Mouse (Mus musculus): Measurements from ENCODE around the gene Tmem255a. TPM values are rescaled to one million over a fixed set of nuclear protein-coding genes. Genes with fewer than 3 reads are reported as not detected.
"Not testable (repeated sequence)": the region's sequence is repeated elsewhere in the genome, so short reads cannot be mapped to it uniquely, and the experiment has no call there.

Gene Tmem255a
- total RNA-seq, 1 experiment from 2014 or later = 0.35 TPM

GRCm38 (mm10) chrX:38180656-38181607, 71.3 kb downstream of the Tmem255a start:
- 0 out of 2 replicates have a peak, but pooled peaks have one; percentile 9 for ATAC-seq (ENCODE audit: extremely low read depth, insufficient number of reproducible peaks, low FRiP score, poor library complexity, severe bottlenecking)

GRCm38 (mm10) chrX:38179891-38180310, 72.3 kb downstream of the Tmem255a start:
- ATAC-seq (ENCODE audit: extremely low read depth, insufficient number of reproducible peaks, low FRiP score, poor library complexity, severe bottlenecking) = not testable (repeated sequence)

- ATAC-seq (ENCODE audit: extremely low read depth, insufficient number of reproducible peaks, low FRiP score, poor library complexity, severe bottlenecking) = no peak
These were observed 85.6 kb downstream of the Tmem255a start for GRCm38 (mm10) chrX:38166592-38166991.

- ATAC-seq (ENCODE audit: extremely low read depth, insufficient number of reproducible peaks, low FRiP score, poor library complexity, severe bottlenecking) = no peak
These were observed 86.2 kb downstream of the Tmem255a start for GRCm38 (mm10) chrX:38166064-38166463.

GRCm38 (mm10) chrX:38165315-38165714, 86.9 kb downstream of the Tmem255a start:
- no peak for ATAC-seq (ENCODE audit: extremely low read depth, insufficient number of reproducible peaks, low FRiP score, poor library complexity, severe bottlenecking)

- ATAC-seq (ENCODE audit: extremely low read depth, insufficient number of reproducible peaks, low FRiP score, poor library complexity, severe bottlenecking) = no peak
These were observed 93.1 kb downstream of the Tmem255a start for GRCm38 (mm10) chrX:38159097-38159496.

Other genes with a start within 250 kb of the Tmem255a start
- gene Btg1-ps1, start 233.6 kb downstream of the Tmem255a start, total RNA-seq (2017) = not detected in 2 replicates
- gene Btg1-ps2, start 209.3 kb downstream of the Tmem255a start, total RNA-seq (2017) = not detected in 2 replicates
- gene Rhox10, start 186.0 kb downstream of the Tmem255a start, total RNA-seq (2017) = not detected in 2 replicates
- not detected in 2 replicates for gene Rhox11, start 167.3 kb downstream of the Tmem255a start, total RNA-seq (2017)
- gene Rhox12, start 141.5 kb downstream of the Tmem255a start, total RNA-seq (2017) = not detected in 2 replicates
- not detected in 2 replicates for gene Rhox13, start 131.2 kb downstream of the Tmem255a start, total RNA-seq (2017)
- 31.8 and 36.2 TPM in 2 replicates for gene Zbtb33, start 62.6 kb downstream of the Tmem255a start, total RNA-seq (2017)
- 0.12 TPM in 1 of 2 replicates, not detected in the other for gene Atp1b4, start 63.7 kb upstream of the Tmem255a start, total RNA-seq (2017)
- 179 and 194 TPM in 2 replicates for gene Lamp2, start 204.0 kb upstream of the Tmem255a start, total RNA-seq (2017)

Measured in neutrophil, adult 5-6 weeks (primary cell).